Mouse (Mus musculus) spleen, adult 2 months (tissue): Measurements from ENCODE around the gene Sec61a1.

ENCODE experiments used
- CTCF ChIP-seq: fragments of 200-500 bp; IDR thresholded peaks from 2 replicates; pipeline ENCODE4 v1.5.1; 2011; ENCODE audit warnings: mild to moderate bottlenecking, inconsistent platforms; ENCODE audit not compliant: insufficient read depth, insufficient read length, insufficient replicate concordance; ENCODE audit errors: extremely low read depth
- POLR2A ChIP-seq: fragments of 200-500 bp; IDR thresholded peaks from 2 replicates; pipeline ENCODE4 v1.6.1; 2011; ENCODE audit warnings: low read depth, low read length, inconsistent platforms

GRCm38 (mm10) chr6:88558076-88558475 lies 39.4 kb upstream of the Sec61a1 start:
- TF ChIP-seq CTCF = no peak
- TF ChIP-seq POLR2A = no peak
